Mouse (Mus musculus) forebrain, embryonic 16.5 days (tissue): Measurements from ENCODE around the gene Ercc1. TPM values are rescaled to one million over a fixed set of nuclear protein-coding genes. Genes with fewer than 3 reads are reported as not detected.
A peak's percentile ranks its signal among the peaks of the same experiment; 100 is the strongest.

Experiments
- ATAC-seq: fragments of 200-750 bp; cut with Nextera tagmentation; 2 replicates; pipeline ENCODE4 v1.8.0; 2017; ENCODE audit warnings: mild to moderate bottlenecking, moderate library complexity
- H3K27ac ChIP-seq: fragments of 300-500 bp; sonication (generic); 2 replicates; pipeline ENCODE4 v1.5.1; 2014; ENCODE audit warnings: low read length, control low read depth
- H3K27me3 ChIP-seq: fragments of 300-500 bp; sonication (generic); replicated peaks from 2 replicates; pipeline ENCODE4 v1.6.1; 2014; ENCODE audit warnings: low read length; ENCODE audit not compliant: control insufficient read depth, insufficient read depth
- H3K36me3 ChIP-seq: fragments of 300-500 bp; sonication (generic); 2 replicates; pipeline ENCODE4 v1.6.1; 2014; ENCODE audit not compliant: control insufficient read depth, insufficient read depth
- H3K4me1 ChIP-seq: fragments of 300-500 bp; sonication (generic); replicated peaks from 2 replicates; pipeline ENCODE4 v1.6.1; 2014; ENCODE audit warnings: low read length; ENCODE audit not compliant: control insufficient read depth, insufficient read depth
- H3K4me2 ChIP-seq: fragments of 300-500 bp; sonication (generic); 2 replicates; pipeline ENCODE4 v1.6.1; 2014; ENCODE audit warnings: mild to moderate bottlenecking, low read length, control low read depth
- H3K4me3 ChIP-seq: fragments of 300-500 bp; sonication (generic); replicated peaks from 2 replicates; pipeline ENCODE4 v1.5.1; 2014; ENCODE audit warnings: mild to moderate bottlenecking, low read length, control low read depth
- H3K9ac ChIP-seq: fragments of 300-500 bp; sonication (generic); replicated peaks from 2 replicates; pipeline ENCODE4 v1.6.1; 2014; ENCODE audit warnings: low read depth, low read length, control low read depth
- H3K9me3 ChIP-seq: fragments of 300-500 bp; sonication (generic); 2 replicates; pipeline ENCODE4 v1.6.1; 2016; ENCODE audit warnings: low read length; ENCODE audit not compliant: control insufficient read depth
- WGBS: fragments of 180-500 bp; shearing (Covaris S2); extraction: QIAGEN DNeasy Blood & Tissue Kit; methylation state at CpG from one replicate; pipeline ENCODE4 v1.1.7; 2014; 5-methylcytosine and 5-hydroxymethylcytosine counted together
- polyA plus RNA-seq: library from polyadenylated mRNA; unstranded; fragments of >200 nt; fragmentation: Nextera tagmentation; extraction: Ambion mirVana; gene quantifications from 2 replicates; pipeline ENCODE4 v1.2.1, GENCODE M21; 2015

Ercc1 gene
- 79.3 and 85.9 TPM in 2 replicates for polyA plus RNA-seq

DNA sequence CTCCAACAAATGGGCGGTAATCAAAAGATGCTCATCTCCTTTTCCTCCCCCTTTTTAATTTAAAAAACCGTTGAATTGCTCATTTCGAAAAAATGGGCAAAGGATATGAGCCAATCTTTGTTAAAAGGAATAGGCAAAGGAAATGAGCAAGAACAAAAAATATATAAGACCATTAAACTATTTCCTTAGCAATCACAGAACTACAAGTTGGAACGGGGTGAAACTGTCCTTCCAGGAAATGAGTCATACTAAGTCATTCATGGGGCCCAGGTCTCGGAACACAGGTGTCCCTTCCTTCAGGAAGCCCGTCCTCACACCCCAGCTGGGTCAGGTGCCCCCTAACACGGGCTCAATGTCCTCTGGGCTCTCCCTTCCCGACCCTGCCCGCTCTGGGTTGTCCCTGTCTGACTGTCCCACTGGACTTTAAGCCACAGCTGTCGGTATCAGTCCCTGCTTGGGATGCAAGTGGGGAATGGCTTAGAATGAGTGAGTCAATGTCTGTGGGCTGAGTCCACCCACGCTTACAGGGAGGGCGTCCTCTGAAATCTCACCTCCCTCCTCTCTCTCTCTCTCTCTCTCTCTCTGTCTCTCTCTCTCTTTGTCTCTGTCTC, at the start of gene Ercc1:
Ercc1 (plus strand) TSS at position 542 of the 611 bp plus-strand sequence.
- H3K4me2 ChIP-seq, result peak within 1 kb of the TSS; percentile 81
- peaks cover 29% of the 10 kb centered on the region for H3K4me1 ChIP-seq
- ATAC-seq, result no peak; the same call in 1 of the 2 replicates
- H3K36me3 ChIP-seq, result peaks cover 6% of the 10 kb centered on the region; the same call in 1 of the 2 replicates
- H3K4me3 ChIP-seq, result peak within 1 kb of the TSS; percentile 59
- H3K27me3 ChIP-seq, result no peaks in the 10 kb centered on the region; the same call in 1 of the 2 replicates
- no peaks in the 10 kb centered on the region for H3K9me3 ChIP-seq
- H3K9ac ChIP-seq, result peak within 1 kb of the TSS; percentile 69
- 21% methylated on average over 12 of the region's 12 CpGs for WGBS
- peak within 1 kb of the TSS; percentile 89 for H3K27ac ChIP-seq

DNA sequence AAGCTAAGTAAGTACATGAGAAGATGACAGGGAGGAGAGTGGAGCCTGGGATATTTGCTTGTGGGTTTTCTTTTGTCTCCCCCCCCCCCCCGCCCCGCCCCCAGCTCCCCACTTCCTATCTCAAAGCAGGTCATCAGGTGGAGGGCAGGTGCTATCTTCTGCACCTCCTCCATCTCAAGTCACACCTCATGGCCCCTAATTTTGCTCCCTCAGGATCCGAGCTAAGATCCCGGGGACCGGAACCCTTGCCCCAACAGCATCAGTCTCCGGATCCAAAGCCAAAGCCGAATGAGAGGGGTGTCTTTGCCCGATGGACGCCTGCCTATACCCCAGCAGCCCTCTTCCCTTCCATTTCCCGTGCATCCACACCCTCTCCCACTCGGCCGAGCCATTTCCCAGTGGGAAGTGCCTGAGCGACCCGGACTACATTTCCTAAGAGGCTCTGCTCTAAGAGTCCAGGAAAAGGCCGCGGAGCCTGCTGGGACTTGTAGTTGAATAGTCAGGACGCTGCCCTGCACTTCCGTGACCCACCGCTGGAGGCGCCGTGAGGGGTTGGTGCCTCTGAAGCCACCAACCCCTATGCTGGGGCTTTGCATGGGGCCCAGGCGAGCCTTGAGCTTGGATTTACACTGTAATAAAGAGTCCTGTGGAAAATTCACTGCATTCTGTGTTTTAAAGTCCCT, 48.9 kb upstream of the Ercc1 start:
- WGBS, result 17% methylated on average over 21 of the region's 22 CpGs
- Histone ChIP-seq H3K9me3 (peaks cover 2% of the 10 kb centered on the region; the same call in 1 of the 2 replicates), H3K27ac (no peak overlapping the region), H3K4me2 (peak overlapping the region; percentile 33; the same call in 1 of the 2 replicates), H3K4me1 (peaks cover 14% of the 10 kb centered on the region), H3K36me3 (peaks cover 11% of the 10 kb centered on the region), H3K27me3 (no peaks in the 10 kb centered on the region), H3K9ac (no peak overlapping the region; the same call in 1 of the 2 replicates), H3K4me3 (peak overlapping the region; percentile 18; the same call in 1 of the 2 replicates)
- peak; percentile 82 for ATAC-seq

DNA sequence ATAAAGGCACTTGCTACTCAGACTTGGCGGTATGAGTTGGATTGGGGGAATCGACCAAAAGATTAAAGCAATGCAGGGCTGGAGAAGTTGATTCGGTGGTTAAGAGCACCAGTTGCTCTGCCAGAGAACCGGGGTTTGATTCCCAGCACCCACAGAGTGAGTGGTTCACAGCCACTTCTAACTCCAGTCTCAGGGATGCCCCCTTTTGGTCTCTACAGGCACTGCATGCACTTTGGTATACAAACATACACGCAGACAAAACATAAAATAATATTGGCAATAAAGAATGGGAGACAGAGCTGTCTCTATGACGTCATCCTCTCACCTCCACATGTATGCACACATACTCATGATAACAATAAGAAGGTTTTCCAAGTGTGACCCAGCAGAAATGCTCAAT, 47.5 kb upstream of the Ercc1 start:
- peaks cover 11% of the 10 kb centered on the region for H3K36me3 ChIP-seq
- H3K4me3 ChIP-seq, result no peak overlapping the region
- H3K27ac ChIP-seq, result no peak overlapping the region
- no peak overlapping the region for H3K4me2 ChIP-seq
- no peak overlapping the region for H3K9ac ChIP-seq
- peaks cover 12% of the 10 kb centered on the region for H3K4me1 ChIP-seq
- H3K9me3 ChIP-seq, result peaks cover 2% of the 10 kb centered on the region; the same call in 1 of the 2 replicates
- 86% methylated on average over 6 of the region's 6 CpGs for WGBS
- peaks cover 3% of the 10 kb centered on the region; the same call in 1 of the 2 replicates for H3K27me3 ChIP-seq
- ATAC-seq, result no peak

DNA sequence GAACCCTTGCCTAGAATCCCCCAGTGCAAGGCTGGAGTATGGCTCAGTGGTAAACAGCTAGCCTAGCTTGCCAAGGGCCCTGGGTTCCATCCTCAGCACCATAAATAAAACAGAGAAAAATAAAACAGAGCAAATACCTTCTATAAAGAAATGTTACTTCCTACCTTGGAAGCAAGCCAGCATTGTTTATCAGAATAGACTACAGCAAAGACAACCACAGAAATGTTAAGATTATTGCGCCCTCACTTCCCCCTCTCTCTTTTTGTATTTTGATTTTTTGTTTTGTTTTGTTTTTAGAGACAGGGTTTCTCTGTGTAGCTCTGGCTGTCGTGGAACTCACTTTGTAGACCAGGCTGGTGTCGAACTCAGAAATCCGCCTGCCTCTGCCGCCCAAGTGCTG, 46.8 kb upstream of the Ercc1 start:
- Histone ChIP-seq H3K4me2 (no peak overlapping the region), H3K9me3 (peaks cover 2% of the 10 kb centered on the region; the same call in 1 of the 2 replicates), H3K4me3 (no peak overlapping the region), H3K36me3 (peaks cover 11% of the 10 kb centered on the region), H3K27me3 (peaks cover 10% of the 10 kb centered on the region), H3K9ac (no peak overlapping the region), H3K4me1 (peaks cover 15% of the 10 kb centered on the region), H3K27ac (no peak overlapping the region)
- ATAC-seq, result no peak
- 92% methylated on average over 5 of the region's 5 CpGs for WGBS

DNA sequence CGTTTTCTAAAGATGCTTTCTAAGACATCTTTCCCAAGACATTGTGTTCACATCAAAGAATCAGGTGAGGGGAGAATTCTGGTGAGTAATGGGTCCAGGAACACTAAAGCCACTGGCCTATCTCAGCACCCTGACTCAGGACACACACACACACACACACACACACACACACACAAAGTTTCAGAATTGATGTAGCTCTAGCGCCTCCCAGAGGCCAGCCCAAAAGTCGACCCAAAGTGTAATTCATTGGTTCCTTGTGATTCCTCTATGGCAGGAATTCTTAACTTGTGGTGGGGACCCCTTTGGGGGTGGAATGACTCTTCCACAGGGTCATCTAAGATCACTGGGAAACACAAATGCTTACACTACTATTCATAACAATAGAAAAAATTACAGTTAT, 45.4 kb upstream of the Ercc1 start:
- Histone ChIP-seq H3K4me1 (peaks cover 22% of the 10 kb centered on the region), H3K27me3 (peaks cover 24% of the 10 kb centered on the region), H3K4me2 (no peak overlapping the region), H3K27ac (no peak overlapping the region), H3K9me3 (peaks cover 2% of the 10 kb centered on the region; the same call in 1 of the 2 replicates), H3K36me3 (peaks cover 6% of the 10 kb centered on the region; the same call in 1 of the 2 replicates), H3K4me3 (no peak overlapping the region), H3K9ac (no peak overlapping the region)
- ATAC-seq, result no peak
- 21% methylated on average over 3 of the region's 3 CpGs for WGBS

DNA sequence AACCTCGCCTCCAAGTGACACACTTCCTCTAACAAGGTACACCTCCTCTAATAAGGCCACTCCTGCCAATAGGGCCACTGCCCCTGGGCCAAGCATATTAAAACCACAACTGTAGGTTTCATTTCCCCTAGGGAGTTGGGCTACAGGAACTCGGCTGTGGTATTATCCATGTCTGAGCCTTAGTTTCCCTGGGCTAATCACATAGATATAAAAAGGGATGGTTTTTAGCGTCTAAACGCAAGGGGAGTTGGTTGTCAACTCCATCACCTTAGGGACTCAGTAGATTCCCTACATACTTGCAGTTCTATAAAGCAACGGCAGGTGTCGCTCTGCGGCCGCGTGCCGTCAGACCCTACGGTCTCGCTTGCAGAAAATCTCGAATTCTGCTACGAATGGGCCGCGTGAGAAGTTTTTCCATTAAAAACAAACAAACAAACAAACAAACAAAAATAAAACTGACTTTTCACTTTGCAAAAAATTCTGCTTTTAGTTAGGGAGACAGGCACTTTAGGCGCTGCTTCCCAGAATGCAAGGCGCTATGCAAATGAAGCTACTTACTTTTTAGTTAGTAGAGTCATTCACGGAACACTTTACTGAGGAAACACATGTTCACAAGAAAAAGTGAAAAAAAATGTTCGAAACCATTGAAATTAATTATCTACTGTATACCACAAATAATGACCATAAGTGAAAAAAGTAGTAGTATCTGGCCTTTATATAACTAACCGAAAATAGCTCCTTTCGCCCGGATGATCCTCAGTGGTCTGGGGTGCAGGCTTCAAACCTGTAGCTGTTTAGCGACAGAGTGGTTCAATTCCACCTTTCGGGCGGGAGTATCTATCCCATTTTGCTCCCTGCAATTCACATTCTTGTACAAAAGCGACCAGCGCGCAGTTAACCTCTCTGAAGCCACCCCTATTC, 43.8 kb upstream of the Ercc1 start:
- Histone ChIP-seq H3K4me2 (peak overlapping the region; percentile 72), H3K27ac (no peak overlapping the region)

DNA sequence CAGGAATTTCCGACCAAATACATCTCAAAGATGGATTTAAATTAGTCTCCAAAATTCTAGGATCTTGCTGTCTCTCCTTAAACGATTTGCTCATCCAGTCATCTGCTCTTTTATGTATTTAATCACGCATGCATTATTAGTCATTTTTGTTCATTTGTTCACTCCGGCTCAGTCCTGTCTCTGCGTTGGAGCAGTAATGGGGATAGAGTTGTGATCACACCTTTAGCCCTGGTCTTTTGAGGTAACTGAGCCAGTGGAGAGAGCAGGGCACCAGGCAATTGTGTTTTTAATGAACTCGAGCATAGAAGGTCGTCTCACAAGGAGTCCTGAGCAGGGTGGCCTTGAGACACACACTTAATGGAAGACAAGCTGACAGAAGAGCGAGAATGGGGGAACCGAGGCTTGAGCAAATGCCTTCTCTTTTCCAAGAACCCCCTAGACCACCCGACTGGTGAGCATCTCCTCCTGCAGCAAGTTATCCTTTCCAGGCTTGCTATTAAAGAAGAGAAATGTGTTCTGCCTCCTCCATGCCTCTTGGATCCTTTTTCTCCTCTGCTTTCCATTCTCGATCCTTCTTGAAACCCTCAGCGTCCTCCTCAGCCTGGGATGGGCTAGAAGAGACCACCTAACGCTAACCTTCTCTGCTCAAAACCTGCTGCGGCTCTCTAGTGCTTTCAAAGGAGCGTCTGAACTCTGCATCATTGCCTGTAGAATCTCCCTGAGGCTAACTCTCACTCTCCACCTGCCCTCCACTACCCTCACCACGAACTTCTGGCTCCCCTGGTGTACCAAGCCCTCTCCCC, 42.9 kb upstream of the Ercc1 start:
- Histone ChIP-seq H3K4me3 (peak overlapping the region; percentile 58), H3K27me3 (peaks cover 48% of the 10 kb centered on the region), H3K36me3 (no peaks in the 10 kb centered on the region), H3K4me1 (peaks cover 31% of the 10 kb centered on the region), H3K9ac (peak overlapping the region; percentile 49), H3K9me3 (peaks cover 2% of the 10 kb centered on the region; the same call in 1 of the 2 replicates), H3K4me2 (peak overlapping the region; percentile 72), H3K27ac (no peak overlapping the region)
- ATAC-seq, result no peak
- WGBS, result 7% methylated on average over 16 of the region's 16 CpGs

More for the DNA sequence above, 43.8 kb upstream of the Ercc1 start:
- Histone ChIP-seq H3K9me3 (peaks cover 2% of the 10 kb centered on the region; the same call in 1 of the 2 replicates), H3K9ac (peak overlapping the region; percentile 49), H3K36me3 (no peaks in the 10 kb centered on the region), H3K4me1 (peaks cover 31% of the 10 kb centered on the region), H3K4me3 (peak overlapping the region; percentile 58), H3K27me3 (peaks cover 39% of the 10 kb centered on the region)
- peak; percentile 87 for ATAC-seq
- WGBS, result under 1% methylated on average over 29 of the region's 29 CpGs

DNA sequence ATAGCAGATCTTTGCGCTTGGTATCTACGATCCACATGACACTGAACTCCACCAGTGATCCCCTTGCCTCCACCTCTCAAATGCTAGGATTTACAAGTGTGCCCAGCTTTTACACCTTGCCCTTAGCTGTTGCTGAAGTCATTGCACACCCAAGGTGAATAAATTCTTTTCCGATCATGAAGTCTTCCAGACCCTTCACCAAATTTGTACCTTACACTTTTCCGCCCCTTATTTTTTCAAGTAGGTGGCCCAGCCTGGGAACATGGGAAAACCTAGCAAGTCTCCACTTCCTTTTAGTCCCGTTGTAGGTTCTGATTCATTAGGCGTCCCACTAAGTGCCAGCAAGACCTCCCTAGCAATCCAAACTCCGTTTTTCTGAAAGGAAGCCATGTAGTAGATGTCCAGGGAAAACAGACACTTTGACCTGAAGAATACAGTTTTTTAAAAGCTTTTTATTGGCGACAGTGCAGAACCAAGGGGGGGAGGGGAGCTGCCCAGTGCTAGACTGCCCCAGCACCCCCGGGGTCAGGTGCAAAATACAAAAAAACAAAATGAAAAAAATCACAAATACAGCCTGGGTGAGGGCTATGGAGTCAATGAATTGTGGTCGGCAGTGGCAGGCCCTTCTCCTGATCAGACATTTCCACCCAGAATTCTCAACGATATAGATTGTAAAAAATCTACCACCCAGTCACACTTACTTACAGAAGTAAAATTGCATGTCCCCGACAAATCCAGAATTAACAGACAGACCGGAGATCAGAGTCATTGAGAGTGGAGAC, 42.1 kb upstream of the Ercc1 start:
- H3K9me3 ChIP-seq, result no peaks in the 10 kb centered on the region
- H3K4me2 ChIP-seq, result peak overlapping the region; percentile 72
- peaks cover 31% of the 10 kb centered on the region for H3K4me1 ChIP-seq
- H3K9ac ChIP-seq, result peak overlapping the region; percentile 49
- no peak overlapping the region for H3K27ac ChIP-seq
- no peaks in the 10 kb centered on the region for H3K36me3 ChIP-seq
- ATAC-seq, result no peak
- WGBS, result 51% methylated on average over 13 of the region's 13 CpGs
- H3K4me3 ChIP-seq, result peak overlapping the region; percentile 58; the same call in 1 of the 2 replicates
- H3K27me3 ChIP-seq, result peaks cover 56% of the 10 kb centered on the region
